Mouse (Mus musculus): ENCODE measurements at regions not wholly inside any gene's neighbourhood (a gene's known extent, or its start where the extent isn't known, plus 50 kb on each side); places are given as distances from the start of the nearest gene placed in this dataset.
A peak's percentile ranks its signal among the peaks of the same experiment; 100 is the strongest.

- DNase-seq (ENCODE audit: low read depth, low spot score), result peak; percentile 88
Observed at GRCm38 (mm10) chr12:99096930-99097617, 176.7 kb downstream of the Ttc8 start.

- DNase-seq (ENCODE audit: low read depth, low spot score), result no peak
Observed at GRCm38 (mm10) chr12:99097618-99098066, 177.3 kb downstream of the Ttc8 start.

DNA sequence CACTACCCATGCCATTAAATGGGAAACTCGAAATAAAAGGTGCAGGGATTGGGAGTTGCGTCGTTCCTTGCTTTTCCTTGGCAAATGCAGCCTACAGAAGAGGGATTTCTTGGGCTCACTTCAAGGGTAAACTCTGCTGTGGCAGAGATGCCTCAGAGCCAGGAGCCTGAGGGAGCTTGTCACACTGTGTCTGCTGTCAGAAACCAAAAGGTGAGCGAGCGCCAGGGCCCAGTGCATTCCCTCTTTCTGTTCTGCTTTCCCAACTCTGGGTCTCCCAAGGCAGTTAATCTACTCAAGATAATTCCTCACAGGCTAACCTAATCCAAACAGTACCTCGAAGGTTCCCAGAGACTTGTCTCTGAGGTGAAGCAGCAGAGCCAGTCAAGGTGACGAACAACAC is 179.5 kb downstream of the Ttc8 start:
- no peak for DNase-seq (ENCODE audit: low read depth, low spot score)

DNA sequence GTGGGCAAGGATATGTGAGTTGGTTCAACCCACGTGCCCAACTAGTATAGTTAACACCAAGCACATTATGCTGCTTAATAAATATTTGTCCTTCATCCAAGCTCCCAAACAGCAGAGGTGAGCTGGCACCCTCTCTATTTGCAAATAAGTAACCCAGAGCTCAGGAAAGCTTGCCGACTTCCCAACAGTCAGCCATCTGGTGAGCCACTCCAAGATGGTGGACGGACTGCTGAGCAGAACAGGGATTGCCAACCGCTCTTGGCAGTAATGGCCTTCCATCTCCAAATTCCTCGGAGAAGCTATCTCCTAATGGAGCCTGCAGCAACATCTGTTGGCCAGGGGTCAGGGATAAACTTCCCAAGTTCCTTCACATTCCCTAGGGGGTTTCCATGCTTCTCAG is 188.2 kb downstream of the Ttc8 start:
- DNase-seq (ENCODE audit: low read depth, low spot score), result no peak

GRCm38 (mm10) chr12:99113781-99114180 is 193.4 kb downstream of the Ttc8 start:
- DNase-seq (ENCODE audit: low read depth, low spot score), result no peak

DNA sequence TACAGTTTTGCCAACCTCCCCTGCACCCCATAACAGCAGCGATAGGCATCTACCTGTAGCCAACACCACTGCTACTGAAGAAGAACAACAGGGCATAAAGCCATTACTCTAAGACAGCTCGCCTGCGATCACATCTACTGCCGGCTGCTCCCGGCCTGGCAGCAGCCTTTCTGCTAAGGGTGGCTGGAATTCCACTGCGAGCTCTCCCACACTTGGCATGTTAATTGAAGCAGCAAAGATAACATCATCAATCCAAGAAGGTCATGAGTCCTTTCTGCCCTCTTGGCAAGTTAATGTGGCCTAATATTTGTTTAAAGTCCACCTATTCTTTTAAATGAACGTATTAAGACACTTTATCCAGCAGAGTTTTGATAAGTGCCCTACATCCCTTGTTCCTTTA is 196.1 kb downstream of the Ttc8 start:
- no peak for DNase-seq (ENCODE audit: low read depth, low spot score)

GRCm38 (mm10) chr12:99118381-99119115 is 198.2 kb downstream of the Ttc8 start:
- no peak for DNase-seq (ENCODE audit: low read depth, low spot score)

DNA sequence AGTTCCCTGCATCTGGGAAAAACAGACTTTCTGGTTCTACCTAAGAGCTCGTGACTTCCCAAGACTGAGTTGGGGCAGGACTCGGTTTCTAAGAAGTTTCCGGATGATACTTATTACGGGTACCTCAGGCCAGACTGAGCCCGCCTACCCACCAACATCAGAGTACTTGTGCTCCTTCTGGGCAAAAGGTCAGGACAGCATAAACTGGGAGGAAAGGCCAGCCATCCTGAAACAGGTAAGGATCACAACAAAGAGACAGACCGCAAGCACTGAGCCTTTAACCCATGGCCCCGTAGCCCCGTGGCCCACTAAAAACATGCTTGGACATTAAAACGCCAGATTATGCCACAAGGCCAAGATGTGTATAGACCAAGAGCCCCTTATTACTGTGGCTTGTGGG is 199.6 kb downstream of the Ttc8 start:
- DNase-seq (ENCODE audit: low read depth, low spot score), result no peak

DNA sequence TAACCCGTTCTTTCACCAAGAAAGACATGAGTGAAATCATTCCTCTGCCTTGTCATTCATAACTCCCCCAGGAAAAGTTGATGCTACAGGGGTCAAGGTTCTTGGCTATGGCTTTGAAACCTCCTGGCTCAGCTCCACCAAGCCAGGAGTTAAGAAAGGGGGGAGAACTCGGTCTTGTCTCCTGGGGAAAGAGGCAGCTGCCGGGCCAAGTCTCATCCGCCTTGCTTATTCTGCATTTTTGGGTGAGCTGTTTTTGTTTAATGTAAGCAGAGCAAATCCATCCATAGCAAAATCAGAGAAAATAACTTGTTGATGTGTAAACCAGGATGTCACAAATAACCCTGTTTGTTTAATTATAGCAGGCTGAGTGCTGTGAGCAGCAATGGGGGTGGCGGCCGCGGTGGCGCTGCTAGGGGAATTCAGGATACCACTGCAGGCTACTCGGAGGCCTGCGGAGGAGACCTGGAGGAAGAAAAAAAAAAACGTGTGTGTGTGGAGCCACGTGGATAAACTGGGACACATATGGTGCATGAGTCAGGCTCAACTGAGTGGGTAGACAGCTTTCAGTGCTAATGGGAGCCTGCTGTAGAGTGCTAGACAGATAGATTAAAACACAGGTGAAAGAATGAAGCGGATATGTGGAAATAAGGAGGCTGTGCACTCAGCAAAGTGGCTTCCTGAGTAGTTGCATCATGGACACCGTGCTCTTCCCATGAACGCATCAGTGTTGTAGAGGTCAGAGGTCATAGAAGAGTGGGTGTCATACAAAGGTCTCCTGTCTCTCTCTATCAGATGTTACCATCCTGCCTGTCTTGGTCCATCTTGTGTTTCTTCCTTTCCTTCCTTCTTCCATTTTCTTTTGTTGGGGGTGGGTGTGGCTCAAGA is 203.5 kb downstream of the Ttc8 start:
- no peak for DNase-seq (ENCODE audit: low read depth, low spot score)

DNA sequence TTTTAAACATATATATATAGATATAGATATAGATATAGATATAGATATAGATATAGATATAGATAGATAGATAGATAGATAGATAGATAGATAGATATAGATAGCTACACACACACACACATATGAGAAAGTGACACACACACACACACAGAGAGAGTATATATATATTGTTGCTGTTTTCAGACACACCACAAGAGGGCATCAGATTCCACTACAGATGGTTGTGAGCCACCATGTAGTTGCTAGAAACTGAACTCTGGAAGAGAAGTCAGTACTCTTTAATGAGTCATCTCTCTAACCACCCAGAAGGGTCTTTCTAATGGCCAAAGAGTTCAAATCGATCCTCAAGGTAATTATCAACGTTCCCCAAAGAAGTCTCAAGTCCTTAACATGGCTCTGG is 205.8 kb downstream of the Ttc8 start:
- DNase-seq (ENCODE audit: low read depth, low spot score), result no peak

Measured in forelimb bud, embryonic 11.5 days (tissue).